In genomic region chr1:132391580-132392022, GRCm38 (mm10) we compare ENCODE assay signal across 8 mouse cellular contexts. TPM values are rescaled to one million over a fixed set of nuclear protein-coding genes. Genes with fewer than 3 reads are reported as not detected.
DNase-seq lines count a peak whose midpoint lies in the region; ATAC-seq lines count a peak whose summit lies in the region.

No protein-coding gene starts in this region.

- H3K9ac ChIP-seq in kidney, embryonic 14.5 days (ENCODE audit: low read depth, low read length) = peak overlapping the region; percentile 90
- peak overlapping the region; percentile 91 for H3K9ac ChIP-seq in liver, embryonic 13.5 days
- peak overlapping the region; percentile 93 for H3K9ac ChIP-seq in neural tube, embryonic 11.5 days (ENCODE audit: low read length)
- H3K9ac ChIP-seq in stomach, embryonic 15.5 days = peak overlapping the region; percentile 68

- WGBS in kidney, embryonic 14.5 days = under 1% methylated on average over 38 of the region's 54 CpGs
- under 1% methylated on average over 43 of the region's 54 CpGs for WGBS in liver, embryonic 13.5 days (ENCODE audit: insufficient replicate concordance)
- WGBS in neural tube, embryonic 11.5 days = under 1% methylated on average over 26 of the region's 54 CpGs
- under 1% methylated on average over 35 of the region's 54 CpGs for WGBS in stomach, embryonic 15.5 days

- peak; percentile 74 for DNase-seq in layer of hippocampus, adult 11-12 months (ENCODE audit: low spot score)
- no peak for DNase-seq in layer of hippocampus, adult 9-10 months (ENCODE audit: low spot score)
- DNase-seq in embryo, embryonic 11.5 days (ENCODE audit: low read depth, low spot score) = peak; percentile 69
- DNase-seq in heart, adult 18-20 months = peak; percentile 82 to 88
- DNase-seq in liver, embryonic 13.5 days = peak; percentile 67
- peak; percentile 90 for DNase-seq in neural tube, embryonic 11.5 days (ENCODE audit: low spot score)

- peak; percentile 96 for ATAC-seq in kidney, embryonic 14.5 days (ENCODE audit: low FRiP score, low TSS enrichment)
- ATAC-seq in liver, embryonic 13.5 days (ENCODE audit: low read depth) = peak; percentile 83
- ATAC-seq in neural tube, embryonic 11.5 days (ENCODE audit: insufficient read depth, low FRiP score, low TSS enrichment) = peak; percentile 96
- peak; percentile 92 for ATAC-seq in stomach, embryonic 15.5 days (ENCODE audit: insufficient read depth, low FRiP score, low read depth)

- peak overlapping the region; percentile 43; the same call in 1 of the 2 replicates for H3K27ac ChIP-seq in kidney, embryonic 14.5 days (ENCODE audit: low read depth, low read length)
- H3K27ac ChIP-seq in liver, embryonic 13.5 days = peak overlapping the region; percentile 97
- peak overlapping the region; percentile 83 for H3K27ac ChIP-seq in neural tube, embryonic 11.5 days (ENCODE audit: low read depth, low read length)
- H3K27ac ChIP-seq in stomach, embryonic 15.5 days = peak overlapping the region; percentile 33

- peaks cover 23% of the 10 kb centered on the region for H3K4me1 ChIP-seq in kidney, embryonic 14.5 days (ENCODE audit: control insufficient read depth, insufficient read depth, low read length)
- peaks cover 38% of the 10 kb centered on the region for H3K4me1 ChIP-seq in liver, embryonic 13.5 days (replicated peaks)
- H3K4me1 ChIP-seq in neural tube, embryonic 11.5 days (ENCODE audit: control insufficient read depth, insufficient read depth, low read length) = peaks cover 26% of the 10 kb centered on the region
- peaks cover 23% of the 10 kb centered on the region for H3K4me1 ChIP-seq in stomach, embryonic 15.5 days

- peak overlapping the region; percentile 95 for H3K4me2 ChIP-seq in kidney, embryonic 14.5 days (replicated peaks; ENCODE audit: low read depth, low read length)
- peak overlapping the region; percentile 96 for H3K4me2 ChIP-seq in liver, embryonic 13.5 days
- H3K4me2 ChIP-seq in neural tube, embryonic 11.5 days (ENCODE audit: low read depth) = peak overlapping the region; percentile 87
- H3K4me2 ChIP-seq in stomach, embryonic 15.5 days = peak overlapping the region; percentile 81

- no peaks in the 10 kb centered on the region for H3K9me3 ChIP-seq in kidney, embryonic 14.5 days (ENCODE audit: control insufficient read depth, low read length)
- H3K9me3 ChIP-seq in liver, embryonic 13.5 days (replicated peaks) = no peaks in the 10 kb centered on the region
- H3K9me3 ChIP-seq in neural tube, embryonic 11.5 days (ENCODE audit: control insufficient read depth, low read length) = no peaks in the 10 kb centered on the region
- no peaks in the 10 kb centered on the region for H3K9me3 ChIP-seq in stomach, embryonic 15.5 days

- H3K36me3 ChIP-seq in kidney, embryonic 14.5 days (ENCODE audit: control insufficient read depth, insufficient read depth, low read length) = no peaks in the 10 kb centered on the region
- H3K36me3 ChIP-seq in liver, embryonic 13.5 days = 0 out of 2 replicates have a peak, but pooled peaks cover 4% of the 10 kb centered on the region
- H3K36me3 ChIP-seq in neural tube, embryonic 11.5 days (ENCODE audit: control insufficient read depth, insufficient read depth, low read length) = no peaks in the 10 kb centered on the region
- no peaks in the 10 kb centered on the region for H3K36me3 ChIP-seq in stomach, embryonic 15.5 days

- no peaks in the 10 kb centered on the region for H3K27me3 ChIP-seq in kidney, embryonic 14.5 days (ENCODE audit: control insufficient read depth, insufficient read depth, low read length)
- H3K27me3 ChIP-seq in liver, embryonic 13.5 days = peaks cover 24% of the 10 kb centered on the region
- H3K27me3 ChIP-seq in neural tube, embryonic 11.5 days (ENCODE audit: control insufficient read depth, insufficient read depth, low read length) = no peaks in the 10 kb centered on the region
- H3K27me3 ChIP-seq in stomach, embryonic 15.5 days (replicated peaks) = no peaks in the 10 kb centered on the region

- peak overlapping the region; percentile 80 for H3K4me3 ChIP-seq in kidney, embryonic 14.5 days (ENCODE audit: low read length)
- peak overlapping the region; percentile 78 for H3K4me3 ChIP-seq in liver, embryonic 13.5 days (replicated peaks)
- H3K4me3 ChIP-seq in neural tube, embryonic 11.5 days (ENCODE audit: low read depth, low read length) = peak overlapping the region; percentile 82
- peak overlapping the region; percentile 74 for H3K4me3 ChIP-seq in stomach, embryonic 15.5 days (replicated peaks)

RNA-seq across cellular contexts. Expression of gene Tmcc2, which starts 0.5 kb away (rescaled TPM):
- 10 to 100 TPM; 25.0 to 26.0 TPM for total RNA-seq in heart, adult 18-20 months (2021)
- polyA plus RNA-seq in kidney, embryonic 14.5 days (2014; fragmentation: Nextera tagmentation; extraction: Ambion mirVana) = 5.5 and 6.2 TPM in 2 replicates
- polyA plus RNA-seq in liver, embryonic 13.5 days (2015; fragmentation: Nextera tagmentation; extraction: Ambion mirVana) = 456 and 511 TPM in 2 replicates
- polyA plus RNA-seq in neural tube, embryonic 11.5 days (2014; fragmentation: Nextera tagmentation; extraction: Ambion mirVana) = 14.5 and 15.9 TPM in 2 replicates
- 20.3 and 52.2 TPM in 2 replicates for polyA plus RNA-seq in stomach, embryonic 15.5 days (2015; fragmentation: Nextera tagmentation; extraction: Ambion mirVana)

RNA-seq across cellular contexts. Expression of gene Dstyk, which starts 25.8 kb away (rescaled TPM):
- total RNA-seq in heart, adult 18-20 months (2021) = 10 to 100 TPM; 15.2 to 15.3 TPM
- polyA plus RNA-seq in kidney, embryonic 14.5 days (2014; fragmentation: Nextera tagmentation; extraction: Ambion mirVana) = 14.9 and 22.1 TPM in 2 replicates
- polyA plus RNA-seq in liver, embryonic 13.5 days (2015; fragmentation: Nextera tagmentation; extraction: Ambion mirVana) = 3.7 and 3.8 TPM in 2 replicates
- polyA plus RNA-seq in neural tube, embryonic 11.5 days (2014; fragmentation: Nextera tagmentation; extraction: Ambion mirVana) = 11.7 and 12.0 TPM in 2 replicates
- 11.5 and 11.7 TPM in 2 replicates for polyA plus RNA-seq in stomach, embryonic 15.5 days (2015; fragmentation: Nextera tagmentation; extraction: Ambion mirVana)

Comparison
In these comparisons a context has a peak if more than half of its experiments do, and no peak if none do; other contexts are left out.
1. H3K27ac ChIP-seq: peak in every context shown above with its lines; median percentile 97 in liver, embryonic 13.5 days; 83 in neural tube, embryonic 11.5 days; 43 in kidney, embryonic 14.5 days; 33 in stomach, embryonic 15.5 days.